Mouse (Mus musculus): ENCODE measurements around the gene Vsig8.

Vsig8 gene

DNA sequence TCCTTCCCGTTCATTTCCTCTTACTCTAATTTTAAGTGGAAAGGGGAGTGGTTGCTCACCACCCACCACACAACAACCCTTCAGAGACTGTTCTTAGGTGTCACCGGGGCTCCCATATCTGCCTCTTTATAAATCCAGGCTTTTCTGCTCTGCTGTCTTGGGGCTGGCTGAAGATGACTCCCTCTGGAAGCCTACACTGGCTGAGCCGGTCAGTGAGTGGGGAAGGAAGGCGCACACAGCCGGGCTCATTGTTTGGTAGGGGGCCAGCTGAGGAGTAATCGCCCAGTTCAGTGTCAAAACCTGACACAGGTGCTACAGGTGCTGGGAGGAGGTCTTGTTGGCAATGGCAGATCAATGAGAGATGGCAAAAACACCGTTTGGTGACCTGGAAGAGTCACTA lies 29.8 kb upstream of the Vsig8 start:
- in situ Hi-C loops (cut with MboI; ENCODE audit: low pct_unique_long_range_greater_than_20kb in 1 of 2, low sequenced_read_pairs in 2 of 2, unreplicated experiment in 1 of 2), result loop anchor here in 1 of 2 experiments (10.0 kb wide), 1 partner anchor 109 kb away; the partner anchor contains the start of gene Dusp23

DNA sequence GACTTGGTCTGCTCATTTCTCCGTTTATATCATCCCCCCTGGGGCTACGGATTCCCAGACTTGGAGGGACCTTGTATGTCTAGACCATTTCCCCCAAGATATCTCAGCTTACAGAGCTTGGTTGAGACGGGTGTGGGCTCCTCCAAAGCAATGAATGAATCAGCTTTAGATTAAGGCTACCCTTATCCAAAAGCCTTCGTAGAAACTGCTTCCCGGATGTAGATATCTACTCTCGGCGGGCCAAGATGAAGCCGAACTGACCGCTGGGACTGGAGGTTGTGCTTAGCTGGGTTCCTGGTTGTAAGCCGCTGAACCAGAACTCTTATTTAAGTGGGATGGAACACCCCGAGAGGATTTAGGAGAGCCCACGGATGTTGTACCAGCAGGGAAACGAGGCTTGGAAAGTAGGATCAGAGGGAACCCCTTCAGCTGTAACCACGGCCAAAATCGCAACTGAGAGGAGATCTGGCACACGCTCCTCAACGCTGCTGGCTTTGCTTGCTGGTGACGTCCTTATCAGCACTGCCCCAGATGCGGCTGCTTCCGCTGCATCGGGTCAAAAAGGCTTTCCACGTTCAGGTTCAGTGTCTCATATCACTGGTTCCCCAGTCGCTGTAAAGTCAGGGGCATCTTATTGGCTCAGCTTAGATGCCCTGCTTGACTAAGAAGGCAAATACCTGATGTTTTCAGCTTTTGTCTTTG lies 29.2 kb upstream of the Vsig8 start:
- in situ Hi-C loops (cut with MboI; ENCODE audit: low pct_unique_long_range_greater_than_20kb in 1 of 2, low sequenced_read_pairs in 2 of 2, unreplicated experiment in 1 of 2), result loop anchor here in 1 of 2 experiments (10.0 kb wide), 1 partner anchor 108 kb away; the partner anchor contains the start of gene Dusp23

DNA sequence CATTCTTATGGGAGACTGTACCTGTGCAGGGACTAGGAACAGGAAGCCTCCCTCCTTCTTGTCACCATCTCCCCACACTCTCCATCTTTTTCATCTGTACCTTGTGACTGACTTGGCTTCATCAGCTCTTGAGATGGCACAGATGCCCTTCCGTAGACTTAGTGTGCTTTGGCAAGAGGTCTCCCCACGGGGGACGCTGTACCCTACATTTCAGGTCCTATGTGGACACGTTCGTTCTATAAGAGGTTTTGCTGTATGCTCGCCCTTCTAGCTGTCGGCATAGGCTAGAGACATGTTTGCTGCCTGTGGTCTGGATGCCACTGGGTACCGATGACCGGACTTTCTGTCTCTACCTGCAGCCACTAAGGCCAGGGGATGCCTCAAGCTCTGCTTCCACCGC lies 28.3 kb upstream of the Vsig8 start:
- in situ Hi-C loops (cut with MboI; ENCODE audit: low pct_unique_long_range_greater_than_20kb in 1 of 2, low sequenced_read_pairs in 2 of 2, unreplicated experiment in 1 of 2), result loop anchor here in 1 of 2 experiments (10.0 kb wide), 1 partner anchor 107 kb away; the partner anchor contains the start of gene Dusp23

DNA sequence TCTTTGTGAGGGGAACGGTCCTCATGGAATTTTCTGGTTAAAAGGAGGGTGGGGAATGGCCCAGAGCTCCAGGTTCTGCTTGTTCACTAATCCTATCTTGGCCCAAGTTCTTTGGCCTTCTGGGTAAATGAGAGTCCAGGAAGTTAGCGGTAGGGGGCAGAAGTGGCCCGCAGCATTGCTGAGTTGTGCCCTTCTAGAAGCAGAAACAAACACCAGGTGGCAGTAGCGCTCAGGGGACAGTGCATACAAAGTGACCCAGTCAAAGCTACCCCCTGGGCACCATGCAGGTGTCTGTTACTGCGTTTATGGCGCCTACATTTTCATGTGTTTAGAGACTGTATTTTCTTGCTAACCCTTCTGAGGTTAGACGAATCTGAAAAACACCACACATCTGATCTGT lies 27.0 kb upstream of the Vsig8 start:
- in situ Hi-C loops (cut with MboI; ENCODE audit: low pct_unique_long_range_greater_than_20kb in 1 of 2, low sequenced_read_pairs in 2 of 2, unreplicated experiment in 1 of 2), result loop anchor here in 1 of 2 experiments (10.0 kb wide), 1 partner anchor 106 kb away; the partner anchor contains the start of gene Dusp23

DNA sequence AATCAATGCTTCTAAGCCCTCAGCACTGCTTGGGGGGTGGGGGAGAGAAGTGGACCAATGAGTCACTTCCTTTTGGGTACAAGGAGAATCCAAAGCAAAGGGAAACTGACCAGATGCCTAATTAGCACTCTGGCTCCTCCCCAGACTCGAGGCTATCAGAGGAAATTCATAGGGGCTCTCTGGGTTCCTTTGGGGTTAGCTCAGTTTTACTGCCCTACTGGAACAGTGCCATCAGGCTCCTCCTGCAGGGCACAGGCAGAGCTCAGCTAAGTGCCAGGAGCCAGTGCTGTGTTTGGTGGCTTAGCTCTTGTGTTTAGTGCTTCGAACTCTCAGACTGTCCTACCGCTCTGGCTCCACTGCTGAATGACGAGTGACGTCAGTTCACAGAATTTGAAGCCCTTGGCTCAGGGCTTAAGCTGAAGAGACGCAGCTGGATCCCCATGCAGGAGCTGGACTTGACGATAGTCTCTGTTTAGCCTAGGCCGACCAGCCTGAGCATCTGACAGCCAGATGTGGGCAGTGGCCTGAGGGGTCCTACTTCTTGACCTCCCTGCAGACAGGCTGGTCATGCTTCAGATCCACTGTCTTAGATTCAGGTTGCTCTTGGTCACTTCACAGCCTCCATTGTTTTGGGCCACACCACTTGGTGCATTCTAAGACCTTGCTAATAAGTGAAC lies 25.1 kb upstream of the Vsig8 start:
- in situ Hi-C loops (cut with MboI; ENCODE audit: low pct_unique_long_range_greater_than_20kb in 1 of 2, low sequenced_read_pairs in 2 of 2, unreplicated experiment in 1 of 2), result no loop called here

DNA sequence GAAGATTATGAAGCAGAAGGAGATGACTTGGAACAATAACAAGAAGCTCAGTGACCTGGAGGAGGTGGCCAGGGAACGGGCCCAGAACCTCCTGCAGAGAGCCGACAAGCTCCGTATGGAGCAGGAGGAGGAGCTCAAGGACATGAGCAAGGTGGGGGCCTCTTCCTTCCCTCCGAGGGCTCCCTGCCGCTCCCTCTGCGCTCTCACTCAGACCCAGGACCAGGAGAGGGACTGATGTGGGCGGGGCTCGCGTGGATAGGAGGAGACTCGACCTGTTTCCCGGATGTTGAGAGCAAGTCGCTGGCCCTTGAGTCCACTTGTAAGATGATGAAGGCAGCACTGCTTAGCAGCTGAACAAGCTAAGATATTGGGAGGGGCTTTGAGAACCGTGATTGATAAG lies 23.2 kb upstream of the Vsig8 start:
- in situ Hi-C loops (cut with MboI; ENCODE audit: low pct_unique_long_range_greater_than_20kb in 1 of 2, low sequenced_read_pairs in 2 of 2, unreplicated experiment in 1 of 2), result no loop called here

DNA sequence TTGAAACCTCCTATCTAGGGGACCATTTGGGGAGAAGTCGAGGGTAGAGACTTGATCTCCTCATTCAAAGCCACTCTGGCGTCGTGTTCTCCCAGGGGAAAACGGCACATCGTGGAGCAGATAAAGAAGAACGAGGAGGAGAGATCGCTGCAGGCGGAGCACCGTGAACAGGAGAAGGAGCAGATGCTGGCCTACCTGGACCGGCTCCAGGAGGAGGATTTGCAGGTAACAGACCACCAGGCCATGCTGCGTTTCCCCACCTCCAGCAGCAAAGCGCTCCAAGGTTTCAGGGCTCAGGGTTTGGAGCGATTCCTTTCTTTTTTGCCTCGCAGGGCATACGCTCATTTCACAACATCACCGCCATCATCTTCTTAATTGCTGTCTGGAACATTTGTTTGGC lies 20.6 kb upstream of the Vsig8 start:
- in situ Hi-C loops (cut with MboI; ENCODE audit: low pct_unique_long_range_greater_than_20kb in 1 of 2, low sequenced_read_pairs in 2 of 2, unreplicated experiment in 1 of 2), result no loop called here

DNA sequence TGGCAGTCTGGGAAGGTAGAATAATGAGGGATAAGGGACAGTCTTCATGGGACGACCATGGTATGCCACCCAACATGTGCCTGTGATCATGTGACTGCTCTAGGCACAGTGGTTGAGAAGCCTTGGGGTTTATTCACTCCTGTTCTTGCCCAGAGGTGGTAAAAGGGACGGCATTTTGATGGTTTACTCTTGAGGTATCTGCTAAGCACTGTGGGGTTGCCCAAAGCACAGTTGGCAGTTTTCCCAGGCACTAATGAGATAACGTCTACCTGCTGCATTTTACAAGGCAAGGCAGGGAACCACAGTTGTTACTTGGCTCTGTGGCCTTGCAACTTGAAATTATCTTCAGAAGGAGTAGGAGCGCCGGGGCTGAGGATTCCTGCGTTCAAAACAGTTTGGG lies 15.9 kb upstream of the Vsig8 start:
- in situ Hi-C loops (cut with MboI; ENCODE audit: low pct_unique_long_range_greater_than_20kb in 1 of 2, low sequenced_read_pairs in 2 of 2, unreplicated experiment in 1 of 2), result no loop called here

DNA sequence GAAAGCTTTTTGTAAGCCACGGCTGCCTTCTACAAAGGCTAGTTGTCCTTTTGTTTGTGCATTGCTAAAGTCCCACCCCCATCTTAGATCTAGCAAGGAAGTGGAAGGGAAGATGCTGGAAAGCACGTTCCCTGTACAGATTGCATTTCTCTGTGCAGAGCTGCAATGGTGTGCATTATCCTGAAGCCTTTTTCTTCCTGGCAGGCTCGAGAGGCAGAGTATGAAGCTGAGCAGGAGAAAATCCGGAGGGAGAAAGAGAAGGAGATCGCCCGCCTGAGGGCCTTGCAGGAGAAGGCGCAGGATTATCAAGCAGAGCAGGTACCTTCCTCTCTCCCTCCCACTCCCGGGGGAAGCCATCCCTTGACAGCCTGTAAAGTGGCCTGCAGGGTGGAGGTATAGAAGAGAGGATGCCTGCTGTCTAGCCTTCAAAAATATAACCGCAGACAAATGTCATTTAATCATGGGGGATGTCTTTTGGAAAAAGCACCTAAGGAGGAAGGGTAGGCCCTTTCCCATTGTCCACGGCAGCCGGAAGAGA lies 15.4 kb upstream of the Vsig8 start:
- in situ Hi-C loops (cut with MboI; ENCODE audit: low pct_unique_long_range_greater_than_20kb in 1 of 2, low sequenced_read_pairs in 2 of 2, unreplicated experiment in 1 of 2), result no loop called here

DNA sequence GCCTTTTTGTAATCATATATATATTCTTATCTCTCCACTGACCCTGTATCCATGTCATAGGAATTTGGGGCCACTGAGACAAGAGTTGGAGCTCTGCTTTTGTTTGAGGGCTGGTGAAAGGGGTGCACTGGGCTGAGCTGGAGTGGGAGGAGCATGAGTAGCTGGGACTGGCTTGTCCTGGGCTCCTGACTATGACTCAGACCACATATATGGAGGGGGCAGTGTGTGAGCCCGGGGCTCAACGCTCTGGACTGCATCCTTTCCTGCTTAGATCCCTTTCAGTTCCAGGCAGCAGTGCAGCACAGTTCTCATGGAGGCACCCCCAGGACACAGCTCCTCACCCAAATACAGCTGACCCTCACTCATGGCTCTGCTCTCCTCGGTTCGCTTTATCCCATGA lies 9.7 kb upstream of the Vsig8 start:
- in situ Hi-C loops (cut with MboI; ENCODE audit: low pct_unique_long_range_greater_than_20kb in 1 of 2, low sequenced_read_pairs in 2 of 2, unreplicated experiment in 1 of 2), result no loop called here

DNA sequence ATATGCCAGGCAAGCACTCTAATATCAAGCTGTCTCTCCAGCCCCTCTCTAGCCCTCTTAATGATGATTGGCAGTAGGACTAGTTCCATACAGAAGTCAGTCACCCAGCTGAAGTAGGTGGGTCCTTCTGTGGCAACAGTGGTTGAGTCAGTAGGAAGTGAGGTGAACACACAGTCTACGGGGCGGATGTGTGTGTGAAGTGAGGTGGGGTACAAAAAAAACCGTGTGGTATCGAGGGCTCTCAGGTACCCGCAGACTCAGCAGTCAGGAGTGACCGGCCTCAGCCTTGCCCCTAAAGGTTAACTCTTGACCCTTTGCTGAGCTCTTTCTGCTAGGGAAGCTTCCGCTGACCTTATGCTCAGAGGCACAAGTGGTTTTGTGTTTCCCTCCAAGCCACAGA lies 7.2 kb upstream of the Vsig8 start:
- in situ Hi-C loops (cut with MboI; ENCODE audit: low pct_unique_long_range_greater_than_20kb in 1 of 2, low sequenced_read_pairs in 2 of 2, unreplicated experiment in 1 of 2), result no loop called here

DNA sequence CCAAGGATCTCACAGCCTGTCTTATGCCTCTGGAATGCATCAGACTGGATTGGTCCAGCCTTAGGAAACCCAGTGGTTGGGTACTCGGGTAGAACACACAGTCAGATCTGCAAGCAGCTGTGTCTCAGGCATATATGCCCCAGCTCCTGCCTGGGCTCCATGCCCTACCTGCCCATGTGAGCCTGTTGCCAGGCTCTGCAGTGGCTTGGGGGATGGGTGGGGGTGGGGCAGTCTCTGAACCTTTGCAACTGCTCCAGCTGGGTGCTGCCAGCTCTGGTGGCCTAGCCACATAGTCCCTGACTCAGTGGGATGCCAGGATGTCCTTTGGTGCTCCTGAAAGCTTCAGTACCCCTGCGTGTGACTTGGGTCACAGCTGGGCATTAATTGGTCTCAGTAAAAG lies 6.4 kb upstream of the Vsig8 start:
- in situ Hi-C loops (cut with MboI; ENCODE audit: low pct_unique_long_range_greater_than_20kb in 1 of 2, low sequenced_read_pairs in 2 of 2, unreplicated experiment in 1 of 2), result no loop called here

DNA sequence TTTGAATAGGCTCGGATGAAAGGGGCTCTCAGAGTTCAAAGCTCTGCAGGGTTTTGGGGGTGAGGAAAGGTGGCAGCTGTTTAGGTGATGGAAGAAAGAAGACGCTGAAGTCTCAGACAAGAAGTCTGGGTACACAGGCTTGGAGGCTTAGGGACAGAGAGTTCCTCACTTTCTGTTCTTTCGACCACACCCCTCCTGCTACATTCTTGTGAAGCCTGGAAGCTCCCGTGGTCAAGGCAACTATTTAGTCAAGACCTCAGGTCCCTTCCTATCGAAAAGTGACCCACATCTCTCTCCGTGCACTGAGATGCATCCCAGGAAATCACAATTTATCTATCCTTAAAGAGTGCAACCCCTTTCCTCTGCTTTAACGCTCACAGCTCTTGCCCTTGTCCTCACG lies 6.0 kb upstream of the Vsig8 start:
- in situ Hi-C loops (cut with MboI; ENCODE audit: low pct_unique_long_range_greater_than_20kb in 1 of 2, low sequenced_read_pairs in 2 of 2, unreplicated experiment in 1 of 2), result no loop called here

DNA sequence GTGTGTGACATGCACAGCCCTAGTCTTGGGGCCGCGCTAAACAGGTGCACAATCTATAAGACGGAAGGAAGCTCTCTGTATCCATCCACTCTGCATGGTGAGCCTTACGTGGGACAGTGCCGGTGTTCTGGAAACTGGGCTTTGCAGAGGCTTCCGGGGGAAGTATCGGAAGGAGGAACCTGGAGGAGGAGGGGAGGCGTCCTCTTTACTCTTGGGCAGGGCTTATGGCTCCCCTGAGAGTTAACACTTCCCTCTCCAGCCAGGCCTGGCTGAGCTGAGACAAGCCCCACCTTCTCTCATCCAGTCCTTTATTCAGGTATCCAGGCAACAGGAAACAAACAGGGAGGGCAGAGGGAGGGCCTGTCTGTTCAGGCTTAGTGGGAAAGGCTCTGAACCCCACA lies 5.2 kb upstream of the Vsig8 start:
- in situ Hi-C loops (cut with MboI; ENCODE audit: low pct_unique_long_range_greater_than_20kb in 1 of 2, low sequenced_read_pairs in 2 of 2, unreplicated experiment in 1 of 2), result no loop called here

DNA sequence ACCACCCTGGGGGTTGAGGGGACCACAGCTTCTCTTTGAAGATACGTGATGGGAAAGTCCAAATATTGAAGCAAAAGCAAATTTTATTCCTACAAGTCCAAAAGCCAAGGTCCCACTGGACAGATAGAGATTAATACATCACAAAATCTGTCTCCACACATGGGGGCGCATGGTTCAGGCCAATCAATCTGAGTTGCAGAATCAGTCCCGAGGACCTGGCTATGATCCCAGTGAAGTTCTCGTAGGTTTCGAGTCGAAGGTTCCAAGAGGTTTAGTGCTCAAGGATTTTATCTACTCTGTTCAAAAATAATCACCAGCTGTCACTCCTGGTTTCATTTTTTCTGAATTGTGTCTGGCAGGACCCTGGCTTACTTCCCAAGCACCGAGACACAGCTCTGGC lies 4.7 kb upstream of the Vsig8 start:
- in situ Hi-C loops (cut with MboI; ENCODE audit: low pct_unique_long_range_greater_than_20kb in 1 of 2, low sequenced_read_pairs in 2 of 2, unreplicated experiment in 1 of 2), result no loop called here

DNA sequence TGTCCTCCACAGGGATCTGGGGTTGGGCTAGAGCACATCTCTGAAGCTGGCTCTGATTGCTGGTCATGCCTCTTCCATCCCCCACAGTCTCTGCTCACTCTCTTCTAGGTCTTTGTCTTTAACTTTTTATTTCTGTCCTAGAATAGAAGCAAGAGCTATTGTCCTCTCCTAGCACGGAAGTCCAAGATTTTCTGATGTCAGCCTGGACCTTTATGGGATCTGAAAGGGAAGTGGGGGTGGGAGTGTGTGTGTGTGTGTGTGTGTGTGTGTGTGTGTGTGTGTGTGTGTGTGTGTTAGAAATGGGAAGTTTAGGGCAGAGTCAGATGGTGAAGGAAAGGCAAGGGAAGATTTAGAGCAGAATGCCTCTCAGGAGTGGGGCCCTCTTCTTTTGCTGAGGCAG lies 3.1 kb upstream of the Vsig8 start:
- in situ Hi-C loops (cut with MboI; ENCODE audit: low pct_unique_long_range_greater_than_20kb in 1 of 2, low sequenced_read_pairs in 2 of 2, unreplicated experiment in 1 of 2), result no loop called here

DNA sequence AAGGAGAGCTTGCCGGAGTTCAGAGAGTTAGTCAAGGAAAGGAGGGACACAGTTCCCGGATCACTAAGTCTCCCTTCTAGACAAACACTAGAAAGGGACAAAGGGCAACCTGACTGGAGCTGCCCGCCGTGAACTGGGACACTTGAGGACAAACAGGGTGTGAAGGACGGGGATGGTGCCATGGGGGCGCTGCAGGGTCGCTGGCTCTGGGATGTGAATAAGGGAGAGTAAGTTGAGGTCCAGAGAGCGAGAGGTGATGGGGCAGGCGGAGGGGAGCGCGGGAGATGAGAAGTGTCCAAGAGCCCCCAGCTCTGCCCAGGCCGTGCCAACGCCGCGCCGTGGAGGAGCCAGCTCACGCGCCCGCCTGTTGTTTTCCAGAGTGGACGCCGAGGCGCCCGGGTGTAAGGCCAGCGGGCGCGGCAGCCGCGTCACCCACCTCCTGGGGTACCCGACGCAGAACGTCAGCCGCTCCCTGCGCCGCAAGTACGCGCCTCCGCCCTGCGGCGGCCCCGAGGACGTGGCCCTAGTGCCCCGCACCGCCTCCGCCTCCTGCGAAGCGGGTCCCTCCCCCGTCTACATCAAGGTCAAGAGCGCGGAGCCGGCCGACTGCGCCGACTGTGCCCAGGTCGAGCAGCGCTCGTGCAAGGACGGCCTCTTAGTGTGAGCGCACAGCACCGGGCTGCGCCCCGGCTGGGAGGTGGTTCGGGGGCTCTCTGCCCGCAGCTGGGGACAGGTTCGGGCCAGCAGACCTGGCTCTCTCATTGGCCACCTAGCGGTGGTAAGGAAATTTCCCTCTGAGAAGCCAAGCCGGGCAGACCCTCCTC lies 7.1 kb downstream of the Vsig8 start:
- in situ Hi-C loops (cut with MboI; ENCODE audit: low pct_unique_long_range_greater_than_20kb in 1 of 2, low sequenced_read_pairs in 2 of 2, unreplicated experiment in 1 of 2), result no loop called here

DNA sequence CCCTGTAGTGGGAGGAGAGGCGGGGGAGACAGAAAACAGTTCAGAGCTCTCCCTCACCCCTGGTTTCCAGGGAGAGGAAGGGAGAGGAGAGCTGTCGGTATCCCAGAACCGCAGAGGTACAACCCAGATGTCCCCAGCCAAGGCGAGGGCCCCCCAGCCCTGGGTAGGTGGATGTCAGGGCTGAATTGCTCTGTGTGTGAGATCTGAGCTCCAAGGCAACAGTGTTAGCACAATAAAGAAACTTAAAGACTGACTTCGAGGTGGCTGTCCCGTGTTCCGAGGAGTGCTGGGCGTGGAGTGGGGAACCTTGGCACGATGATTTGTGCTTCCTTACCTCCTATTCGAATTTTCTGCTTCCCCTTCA lies 7.7 kb downstream of the Vsig8 start:
- in situ Hi-C loops (cut with MboI; ENCODE audit: low pct_unique_long_range_greater_than_20kb in 1 of 2, low sequenced_read_pairs in 2 of 2, unreplicated experiment in 1 of 2), result no loop called here

DNA sequence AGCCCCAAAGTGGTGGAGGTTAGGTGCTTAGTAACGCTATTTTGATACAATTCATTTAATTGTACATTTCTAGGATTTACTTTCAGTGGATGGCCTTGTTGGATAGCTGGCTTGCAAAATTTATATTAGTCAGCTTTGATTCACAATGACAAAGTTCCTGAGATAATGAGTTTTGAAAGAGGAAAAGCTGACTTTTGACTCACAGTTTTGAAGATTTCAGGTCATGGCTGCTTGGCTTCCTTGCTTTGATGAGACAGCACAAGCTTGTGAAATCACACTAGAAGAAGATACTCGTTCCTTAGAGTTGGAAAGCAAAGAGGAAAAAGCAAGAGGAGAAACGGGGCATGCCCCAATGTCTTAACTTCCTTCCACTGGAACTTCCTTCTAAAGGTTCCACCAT lies 10.4 kb downstream of the Vsig8 start:
- in situ Hi-C loops (cut with MboI; ENCODE audit: low pct_unique_long_range_greater_than_20kb in 1 of 2, low sequenced_read_pairs in 2 of 2, unreplicated experiment in 1 of 2), result no loop called here
